Mouse (Mus musculus) midbrain, embryonic 16.5 days (tissue): ENCODE results near the gene Zyg11a. TPM values are rescaled to one million over a fixed set of nuclear protein-coding genes. Genes with fewer than 3 reads are reported as not detected.

ENCODE experiments used
- ATAC-seq: fragments of 200-750 bp; cut with Nextera tagmentation; 2 replicates; pipeline ENCODE4 v1.8.0; 2017; ENCODE audit warnings: moderate TSS enrichment
- H3K27ac ChIP-seq: fragments of 300-500 bp; sonication (generic); 2 replicates; pipeline ENCODE4 v1.5.1; 2014; ENCODE audit warnings: mild to moderate bottlenecking, low read length, mixed read lengths
- H3K27me3 ChIP-seq: fragments of 300-500 bp; sonication (generic); 2 replicates; pipeline ENCODE4 v1.6.1; 2014; ENCODE audit warnings: low read depth, low read length, mixed read lengths; ENCODE audit not compliant: control insufficient read depth, insufficient read depth
- H3K36me3 ChIP-seq: fragments of 300-500 bp; sonication (generic); 2 replicates; pipeline ENCODE4 v1.6.1; 2014; ENCODE audit warnings: mild to moderate bottlenecking, low read length, moderate library complexity, mixed read lengths; ENCODE audit not compliant: control insufficient read depth, insufficient read depth
- H3K4me1 ChIP-seq: fragments of 300-500 bp; sonication (generic); 2 replicates; pipeline ENCODE4 v1.6.1; 2014; ENCODE audit warnings: mild to moderate bottlenecking, low read length, mixed read lengths; ENCODE audit not compliant: control insufficient read depth, insufficient read depth
- H3K4me2 ChIP-seq: fragments of 300-500 bp; sonication (generic); 2 replicates; pipeline ENCODE4 v1.6.1; 2014; ENCODE audit warnings: mild to moderate bottlenecking, low read length, mixed read lengths
- H3K4me3 ChIP-seq: fragments of 300-500 bp; sonication (generic); 2 replicates; pipeline ENCODE4 v1.5.1; 2014; ENCODE audit warnings: low read depth, mild to moderate bottlenecking, low read length, moderate library complexity, mixed read lengths
- H3K9ac ChIP-seq: fragments of 300-500 bp; sonication (generic); 2 replicates; pipeline ENCODE4 v1.6.1; 2014; ENCODE audit warnings: low read depth, low read length, mixed read lengths
- H3K9me3 ChIP-seq: fragments of 300-500 bp; sonication (generic); replicated peaks from 2 replicates; pipeline ENCODE4 v1.6.1; 2014; ENCODE audit warnings: mild to moderate bottlenecking, low read length, mixed read lengths; ENCODE audit not compliant: control insufficient read depth, poor library complexity, severe bottlenecking
- whole genome bisulfite sequencing: fragments of 180-500 bp; shearing (Covaris S2); extraction: QIAGEN DNeasy Blood & Tissue Kit; methylation state at CpG from one replicate; pipeline ENCODE4 v1.1.7; 2014; 5-methylcytosine and 5-hydroxymethylcytosine counted together
- polyA plus RNA-seq: library from polyadenylated mRNA; unstranded; fragments of >200 nt; fragmentation: Nextera tagmentation; extraction: Ambion mirVana; gene quantifications from 2 replicates; pipeline ENCODE4 v1.2.1, GENCODE M21; 2015

Gene Zyg11a
- polyA plus RNA-seq, 1 experiment from 2014 or later: not detected

- H3K4me3 ChIP-seq: no peak overlapping the region
- H3K27ac ChIP-seq: no peak overlapping the region
- H3K9me3 ChIP-seq: 0 out of 2 replicates have a peak, but pooled peaks cover 3% of the 10 kb centered on the region
- H3K4me2 ChIP-seq: no peak overlapping the region
- no peaks in the 10 kb centered on the region for H3K36me3 ChIP-seq
- peaks cover 4% of the 10 kb centered on the region; the same call in 1 of the 2 replicates for H3K4me1 ChIP-seq
- WGBS: 81% methylated on average over 2 of the region's 2 CpGs
- H3K27me3 ChIP-seq: peaks cover 13% of the 10 kb centered on the region
- no peak overlapping the region for H3K9ac ChIP-seq
- no peak for ATAC-seq
Observed at GRCm38 (mm10) chr4:108213023-108213422, 4.8 kb downstream of the Zyg11a start.

GRCm38 (mm10) chr4:108204629-108205028 is 13.2 kb downstream of the Zyg11a start:
- H3K4me2 ChIP-seq: no peak overlapping the region
- H3K4me3 ChIP-seq: no peak overlapping the region
- H3K4me1 ChIP-seq: no peaks in the 10 kb centered on the region
- no peaks in the 10 kb centered on the region for H3K9me3 ChIP-seq
- no peaks in the 10 kb centered on the region for H3K36me3 ChIP-seq
- no peak overlapping the region for H3K9ac ChIP-seq
- WGBS: 88% methylated on average over 6 of the region's 6 CpGs
- no peak for ATAC-seq
- H3K27me3 ChIP-seq: no peaks in the 10 kb centered on the region
- no peak overlapping the region for H3K27ac ChIP-seq

- H3K4me2 ChIP-seq: no peak overlapping the region
- no peak overlapping the region for H3K9ac ChIP-seq
- no peaks in the 10 kb centered on the region for H3K9me3 ChIP-seq
- H3K4me3 ChIP-seq: no peak overlapping the region
- WGBS: 65% methylated on average over 2 of the region's 2 CpGs
- ATAC-seq: no peak
- no peak overlapping the region for H3K27ac ChIP-seq
- no peaks in the 10 kb centered on the region for H3K36me3 ChIP-seq
- no peaks in the 10 kb centered on the region for H3K4me1 ChIP-seq
- no peaks in the 10 kb centered on the region for H3K27me3 ChIP-seq
Observed at GRCm38 (mm10) chr4:108199236-108199635, 18.6 kb downstream of the Zyg11a start.

GRCm38 (mm10) chr4:108196277-108196855 is 21.5 kb downstream of the Zyg11a start:
- H3K27ac ChIP-seq: no peak overlapping the region
- ATAC-seq: no peak
- no peaks in the 10 kb centered on the region for H3K36me3 ChIP-seq
- WGBS: 62% methylated on average over 6 of the region's 6 CpGs
- H3K27me3 ChIP-seq: no peaks in the 10 kb centered on the region
- no peak overlapping the region for H3K4me2 ChIP-seq
- no peak overlapping the region for H3K4me3 ChIP-seq
- no peak overlapping the region for H3K9ac ChIP-seq
- H3K9me3 ChIP-seq: no peaks in the 10 kb centered on the region
- no peaks in the 10 kb centered on the region for H3K4me1 ChIP-seq

- no peaks in the 10 kb centered on the region for H3K27me3 ChIP-seq
- no peaks in the 10 kb centered on the region for H3K9me3 ChIP-seq
- 69% methylated on average over 2 of the region's 2 CpGs for WGBS
- H3K36me3 ChIP-seq: no peaks in the 10 kb centered on the region
- H3K4me2 ChIP-seq: peak overlapping the region; percentile 3; the same call in 1 of the 2 replicates
- ATAC-seq: no peak
- no peak overlapping the region for H3K4me3 ChIP-seq
- H3K9ac ChIP-seq: no peak overlapping the region
- no peaks in the 10 kb centered on the region for H3K4me1 ChIP-seq
- no peak overlapping the region for H3K27ac ChIP-seq
Observed at GRCm38 (mm10) chr4:108192821-108193323, 25.0 kb downstream of the Zyg11a start.

GRCm38 (mm10) chr4:108182278-108182677 is 35.6 kb downstream of the Zyg11a start:
- Histone ChIP-seq H3K27ac (no peak overlapping the region), H3K27me3 (no peaks in the 10 kb centered on the region), H3K4me3 (no peak overlapping the region), H3K9ac (no peak overlapping the region), H3K36me3 (no peaks in the 10 kb centered on the region), H3K4me2 (no peak overlapping the region), H3K9me3 (no peaks in the 10 kb centered on the region), H3K4me1 (no peaks in the 10 kb centered on the region)
- WGBS: 16% methylated on average over 1 of the region's 1 CpGs
- no peak for ATAC-seq

- Histone ChIP-seq H3K4me3 (no peak overlapping the region), H3K9me3 (no peaks in the 10 kb centered on the region), H3K27ac (no peak overlapping the region), H3K9ac (no peak overlapping the region), H3K4me1 (no peaks in the 10 kb centered on the region), H3K27me3 (no peaks in the 10 kb centered on the region), H3K4me2 (no peak overlapping the region), H3K36me3 (no peaks in the 10 kb centered on the region)
- no peak for ATAC-seq
- 83% methylated on average over 6 of the region's 6 CpGs for WGBS
Observed at GRCm38 (mm10) chr4:108168056-108168455, 49.8 kb downstream of the Zyg11a start.

GRCm38 (mm10) chr4:108166874-108167273 is 51.0 kb downstream of the Zyg11a start:
- no peaks in the 10 kb centered on the region for H3K9me3 ChIP-seq
- ATAC-seq: no peak
- no peaks in the 10 kb centered on the region for H3K27me3 ChIP-seq
- WGBS: 96% methylated on average over 4 of the region's 4 CpGs
- H3K36me3 ChIP-seq: no peaks in the 10 kb centered on the region
- no peak overlapping the region for H3K4me3 ChIP-seq
- H3K9ac ChIP-seq: no peak overlapping the region
- no peaks in the 10 kb centered on the region for H3K4me1 ChIP-seq
- no peak overlapping the region for H3K4me2 ChIP-seq
- no peak overlapping the region for H3K27ac ChIP-seq

- ATAC-seq: peak; percentile 56; the same call in 1 of the 2 replicates
- Histone ChIP-seq H3K4me3 (peak within 1 kb of the TSS; percentile 56), H3K9ac (peak within 1 kb of the TSS; percentile 73), H3K4me2 (peak within 1 kb of the TSS; percentile 96), H3K9me3 (no peaks in the 10 kb centered on the region), H3K27me3 (no peaks in the 10 kb centered on the region), H3K36me3 (no peaks in the 10 kb centered on the region), H3K27ac (no peak within 1 kb of the TSS), H3K4me1 (no peaks in the 10 kb centered on the region)
- 1% methylated on average over 43 of the region's 43 CpGs for WGBS
Observed at GRCm38 (mm10) chr4:108165152-108165895, 52.5 kb downstream of the Zyg11a start, which contains the start of gene Echdc2. Gene Echdc2, plus strand, starts transcription at chr4:108165437.
